Mouse (Mus musculus): ENCODE data around the gene Olfr282. TPM values are rescaled to one million over a fixed set of nuclear protein-coding genes. Genes with fewer than 3 reads are reported as not detected.
A peak's percentile ranks its signal among the peaks of the same experiment; 100 is the strongest.
"Not testable (repeated sequence)": the region's sequence is repeated elsewhere in the genome, so short reads cannot be mapped to it uniquely, and the experiment has no call there.

Gene Olfr282
- polyA plus RNA-seq, 1 experiment = not detected

- no peaks in the 10 kb centered on the region for H3K27me3 ChIP-seq (ENCODE audit: control insufficient read depth, insufficient read depth, low read length)
- TF ChIP-seq POLR2A (IDR thresholded peaks at IDR 0.05; ENCODE audit: borderline replicate concordance, insufficient read depth, low read length) (no peak), CTCF (IDR thresholded peaks at IDR 0.05; ENCODE audit: borderline replicate concordance, insufficient read depth, low read depth, low read length) (no peak)
- H3K4me1 ChIP-seq (ENCODE audit: control insufficient read depth, insufficient read depth, low read length) = no peaks in the 10 kb centered on the region
- WGBS = 51% methylated on average over 2 of the region's 2 CpGs
- no peak overlapping the region for H3K4me3 ChIP-seq (replicated peaks; ENCODE audit: insufficient read depth, low read depth, low read length)
- no peak overlapping the region for H3K27ac ChIP-seq (ENCODE audit: insufficient read depth, low read length)
- DNase-seq = no peak
Observed at GRCm38 (mm10) chr15:98409635-98410034, 21.4 kb upstream of the Olfr282 start.

- H3K27me3 ChIP-seq (ENCODE audit: control insufficient read depth, insufficient read depth, low read length) = no peaks in the 10 kb centered on the region
- WGBS = 86% methylated on average over 9 of the region's 9 CpGs
- no peak for DNase-seq
- H3K4me3 ChIP-seq (replicated peaks; ENCODE audit: insufficient read depth, low read depth, low read length) = no peak overlapping the region
- TF ChIP-seq POLR2A (IDR thresholded peaks at IDR 0.05; ENCODE audit: borderline replicate concordance, insufficient read depth, low read length) = no peak
- TF ChIP-seq CTCF (IDR thresholded peaks at IDR 0.05; ENCODE audit: borderline replicate concordance, insufficient read depth, low read depth, low read length) = no peak
- H3K4me1 ChIP-seq (ENCODE audit: control insufficient read depth, insufficient read depth, low read length) = no peaks in the 10 kb centered on the region
- no peak overlapping the region for H3K27ac ChIP-seq (ENCODE audit: insufficient read depth, low read length)
Observed at GRCm38 (mm10) chr15:98410249-98410648, 20.8 kb upstream of the Olfr282 start.

GRCm38 (mm10) chr15:98415996-98416395, 15.0 kb upstream of the Olfr282 start:
- H3K27ac ChIP-seq (ENCODE audit: insufficient read depth, low read length) = no peak overlapping the region
- H3K4me3 ChIP-seq (replicated peaks; ENCODE audit: insufficient read depth, low read depth, low read length) = no peak overlapping the region
- no peaks in the 10 kb centered on the region for H3K27me3 ChIP-seq (ENCODE audit: control insufficient read depth, insufficient read depth, low read length)
- 76% methylated on average over 4 of the region's 4 CpGs for WGBS
- H3K4me1 ChIP-seq (ENCODE audit: control insufficient read depth, insufficient read depth, low read length) = no peaks in the 10 kb centered on the region
- DNase-seq = no peak
- TF ChIP-seq POLR2A (IDR thresholded peaks at IDR 0.05; ENCODE audit: borderline replicate concordance, insufficient read depth, low read length) = no peak
- TF ChIP-seq CTCF (IDR thresholded peaks at IDR 0.05; ENCODE audit: borderline replicate concordance, insufficient read depth, low read depth, low read length) = no peak

- not testable (repeated sequence) for H3K27ac ChIP-seq (ENCODE audit: insufficient read depth, low read length); H3K4me3 ChIP-seq (replicated peaks; ENCODE audit: insufficient read depth, low read depth, low read length); DNase-seq; H3K4me1 ChIP-seq (ENCODE audit: control insufficient read depth, insufficient read depth, low read length); H3K27me3 ChIP-seq (ENCODE audit: control insufficient read depth, insufficient read depth, low read length)
Observed at GRCm38 (mm10) chr15:98416802-98417201, 14.2 kb upstream of the Olfr282 start.

GRCm38 (mm10) chr15:98417285-98417684, 13.7 kb upstream of the Olfr282 start:
- H3K4me1 ChIP-seq (ENCODE audit: control insufficient read depth, insufficient read depth, low read length); DNase-seq; H3K27ac ChIP-seq (ENCODE audit: insufficient read depth, low read length); H3K4me3 ChIP-seq (replicated peaks; ENCODE audit: insufficient read depth, low read depth, low read length); H3K27me3 ChIP-seq (ENCODE audit: control insufficient read depth, insufficient read depth, low read length): not testable (repeated sequence)
- TF ChIP-seq CTCF (IDR thresholded peaks at IDR 0.05; ENCODE audit: borderline replicate concordance, insufficient read depth, low read depth, low read length) = peak; percentile 35; the same call in 1 of the 2 replicates
- WGBS = 100% methylated on average over 1 of the region's 3 CpGs

- Histone ChIP-seq H3K4me3 (replicated peaks; ENCODE audit: insufficient read depth, low read depth, low read length) (no peak overlapping the region), H3K27ac (ENCODE audit: insufficient read depth, low read length) (no peak overlapping the region), H3K27me3 (ENCODE audit: control insufficient read depth, insufficient read depth, low read length) (no peaks in the 10 kb centered on the region), H3K4me1 (ENCODE audit: control insufficient read depth, insufficient read depth, low read length) (no peaks in the 10 kb centered on the region)
- TF ChIP-seq POLR2A (IDR thresholded peaks at IDR 0.05; ENCODE audit: borderline replicate concordance, insufficient read depth, low read length) = no peak
- TF ChIP-seq CTCF (IDR thresholded peaks at IDR 0.05; ENCODE audit: borderline replicate concordance, insufficient read depth, low read depth, low read length) = no peak
- 58% methylated on average over 7 of the region's 7 CpGs for WGBS
- DNase-seq = no peak
Observed at GRCm38 (mm10) chr15:98418096-98418495, 12.9 kb upstream of the Olfr282 start.

- no peak overlapping the region for H3K4me3 ChIP-seq (replicated peaks; ENCODE audit: insufficient read depth, low read depth, low read length)
- no peaks in the 10 kb centered on the region for H3K27me3 ChIP-seq (ENCODE audit: control insufficient read depth, insufficient read depth, low read length)
- no peak for DNase-seq
- no peak overlapping the region for H3K27ac ChIP-seq (ENCODE audit: insufficient read depth, low read length)
- TF ChIP-seq POLR2A (IDR thresholded peaks at IDR 0.05; ENCODE audit: borderline replicate concordance, insufficient read depth, low read length) (no peak), CTCF (IDR thresholded peaks at IDR 0.05; ENCODE audit: borderline replicate concordance, insufficient read depth, low read depth, low read length) (no peak)
- 24% methylated on average over 4 of the region's 4 CpGs for WGBS
- no peaks in the 10 kb centered on the region for H3K4me1 ChIP-seq (ENCODE audit: control insufficient read depth, insufficient read depth, low read length)
Observed at GRCm38 (mm10) chr15:98420897-98421296, 10.1 kb upstream of the Olfr282 start.

- WGBS = 58% methylated on average over 14 of the region's 14 CpGs
- DNase-seq = no peak
- no peak overlapping the region for H3K4me3 ChIP-seq (replicated peaks; ENCODE audit: insufficient read depth, low read depth, low read length)
Observed at GRCm38 (mm10) chr15:98424326-98424725, 6.7 kb upstream of the Olfr282 start.

GRCm38 (mm10) chr15:98424753-98425152, 6.3 kb upstream of the Olfr282 start:
- H3K27ac ChIP-seq (ENCODE audit: insufficient read depth, low read length) = no peak overlapping the region
- TF ChIP-seq CTCF (IDR thresholded peaks at IDR 0.05; ENCODE audit: borderline replicate concordance, insufficient read depth, low read depth, low read length) (no peak), POLR2A (IDR thresholded peaks at IDR 0.05; ENCODE audit: borderline replicate concordance, insufficient read depth, low read length) (no peak)
- no peak for DNase-seq
- no peak overlapping the region for H3K4me3 ChIP-seq (replicated peaks; ENCODE audit: insufficient read depth, low read depth, low read length)
- 71% methylated on average over 6 of the region's 6 CpGs for WGBS
- no peaks in the 10 kb centered on the region for H3K4me1 ChIP-seq (ENCODE audit: control insufficient read depth, insufficient read depth, low read length)
- H3K27me3 ChIP-seq (ENCODE audit: control insufficient read depth, insufficient read depth, low read length) = no peaks in the 10 kb centered on the region

More at GRCm38 (mm10) chr15:98424326-98424725, 6.7 kb upstream of the Olfr282 start:
- H3K4me1 ChIP-seq (ENCODE audit: control insufficient read depth, insufficient read depth, low read length) = no peaks in the 10 kb centered on the region
- TF ChIP-seq CTCF (IDR thresholded peaks at IDR 0.05; ENCODE audit: borderline replicate concordance, insufficient read depth, low read depth, low read length) = no peak
- TF ChIP-seq POLR2A (IDR thresholded peaks at IDR 0.05; ENCODE audit: borderline replicate concordance, insufficient read depth, low read length) = no peak
- H3K27me3 ChIP-seq (ENCODE audit: control insufficient read depth, insufficient read depth, low read length) = no peaks in the 10 kb centered on the region
- no peak overlapping the region for H3K27ac ChIP-seq (ENCODE audit: insufficient read depth, low read length)
